Mouse (Mus musculus) E14TG2a.4 (cell line): ENCODE data around the gene Dennd6b.

Experiments used
- H3K27me3 ChIP-seq: 2 replicates; pipeline ENCODE4 v1.6.1; 2014; ENCODE audit warnings: low read length, control low read depth; ENCODE audit not compliant: insufficient read depth
- H3K36me3 ChIP-seq: 2 replicates; pipeline ENCODE4 v1.6.1; 2014; ENCODE audit warnings: low read length, control low read depth; ENCODE audit not compliant: insufficient read depth
- H3K4me1 ChIP-seq: replicated peaks from 2 replicates; pipeline ENCODE4 v1.6.1; 2014; ENCODE audit warnings: low read depth, low read length, control low read depth
- H3K4me3 ChIP-seq: replicated peaks from 2 replicates; pipeline ENCODE4 v1.5.1; 2014; ENCODE audit warnings: mild to moderate bottlenecking, low read length
- H3K9me3 ChIP-seq: 2 replicates; pipeline ENCODE4 v1.6.1; 2014; ENCODE audit warnings: low read length, control low read depth
- CTCF ChIP-seq: conservative IDR thresholded peaks from 2 replicates; pipeline ENCODE4 v1.5.1; 2014; ENCODE audit warnings: low read length
- NANOG ChIP-seq: IDR thresholded peaks from 2 replicates; pipeline ENCODE4 v1.6.1; 2014; ENCODE audit warnings: borderline replicate concordance, low read length, mixed read lengths
- POU5F1 ChIP-seq: IDR thresholded peaks from 2 replicates; pipeline ENCODE4 v1.6.1; 2014; ENCODE audit warnings: low read length, borderline replicate concordance

Gene Dennd6b

DNA sequence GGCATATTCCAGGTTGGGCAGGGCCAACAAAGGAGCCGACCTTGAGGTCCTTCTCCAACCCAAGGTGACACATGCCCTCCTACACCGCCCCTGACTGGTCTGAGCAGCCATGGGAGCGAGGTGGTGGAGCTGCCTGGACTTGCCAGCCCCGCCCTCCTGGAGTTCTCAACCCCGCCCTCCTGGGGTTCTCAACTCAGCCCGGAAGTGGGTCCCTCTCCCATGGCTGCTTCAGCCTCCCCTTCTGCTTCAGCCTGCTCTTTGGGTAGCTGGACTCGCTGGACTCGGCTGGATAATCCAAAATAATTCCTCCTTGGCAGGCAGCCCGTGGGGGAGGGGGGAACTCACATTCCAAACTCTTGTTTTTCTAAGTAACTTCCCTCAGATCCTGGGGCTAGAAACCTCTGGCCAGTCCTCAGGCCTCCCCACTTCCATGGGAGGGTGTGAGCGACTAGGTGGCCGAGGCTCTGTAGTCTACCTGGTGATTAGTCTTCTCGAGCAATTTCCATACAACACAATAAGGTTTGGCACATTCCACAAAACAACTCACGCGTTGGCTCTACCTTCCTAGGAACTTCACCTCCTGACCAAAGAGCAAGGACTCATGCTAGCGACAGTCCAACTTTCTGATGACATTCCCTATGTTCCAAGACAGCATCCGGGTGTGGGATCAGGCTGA lies 17.2 kb downstream of the Dennd6b start:
- Histone ChIP-seq H3K36me3 (peaks cover 8% of the 10 kb centered on the region; the same call in 1 of the 2 replicates), H3K27me3 (peaks cover 5% of the 10 kb centered on the region), H3K9me3 (no peaks in the 10 kb centered on the region), H3K4me3 (peak overlapping the region; percentile 89), H3K4me1 (peaks cover 93% of the 10 kb centered on the region)
- TF ChIP-seq NANOG (no peak), POU5F1 (no peak), CTCF (no peak)

- peaks cover 6% of the 10 kb centered on the region; the same call in 1 of the 2 replicates for H3K36me3 ChIP-seq
- peaks cover 6% of the 10 kb centered on the region for H3K27me3 ChIP-seq
- no peaks in the 10 kb centered on the region for H3K9me3 ChIP-seq
- peaks cover 93% of the 10 kb centered on the region for H3K4me1 ChIP-seq
- H3K4me3 ChIP-seq = peak overlapping the region; percentile 89
- TF ChIP-seq NANOG (no peak), CTCF (no peak), POU5F1 (no peak)
Observed at GRCm38 (mm10) chr15:89178260-89178860, 17.9 kb downstream of the Dennd6b start.

DNA sequence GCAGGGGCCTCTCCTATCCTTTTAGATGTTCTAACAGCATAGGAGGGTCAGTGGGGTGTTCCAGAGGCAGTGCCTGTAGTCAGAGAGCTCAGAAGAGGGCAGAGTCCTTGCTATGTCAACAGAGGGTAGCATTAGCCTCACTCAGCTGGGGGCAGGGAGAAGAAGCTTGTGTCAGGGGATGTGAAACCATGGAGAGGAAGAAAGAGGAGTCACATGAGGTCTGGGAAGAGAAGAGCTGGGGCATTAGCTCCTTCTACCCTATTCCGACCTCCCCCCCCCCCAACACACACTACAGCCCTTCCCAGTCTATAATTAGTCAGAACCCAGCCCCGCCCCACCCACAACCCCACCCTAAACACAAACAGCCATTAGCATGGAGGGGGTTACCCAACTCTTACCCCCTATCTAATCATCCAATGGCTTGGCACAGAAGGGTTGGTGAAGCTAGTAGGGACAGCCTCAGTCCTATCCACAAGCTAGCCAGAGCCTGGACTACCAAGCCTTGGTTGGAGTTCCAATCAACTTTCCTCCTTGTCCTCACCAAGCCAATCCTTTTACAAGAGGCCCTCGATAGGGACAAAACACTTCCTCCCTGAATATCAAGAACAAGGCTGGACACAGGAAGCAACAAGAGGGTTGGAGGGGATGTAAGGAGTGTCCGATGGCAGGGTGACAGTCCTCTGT lies 18.6 kb downstream of the Dennd6b start:
- TF ChIP-seq NANOG = no peak
- TF ChIP-seq POU5F1 = no peak
- Histone ChIP-seq H3K9me3 (no peaks in the 10 kb centered on the region), H3K36me3 (peaks cover 6% of the 10 kb centered on the region; the same call in 1 of the 2 replicates), H3K4me1 (peaks cover 93% of the 10 kb centered on the region), H3K27me3 (peaks cover 11% of the 10 kb centered on the region), H3K4me3 (peak overlapping the region; percentile 89)

- no peak for TF ChIP-seq POU5F1
- no peak for TF ChIP-seq CTCF
- no peak for TF ChIP-seq NANOG
- Histone ChIP-seq H3K4me1 (peaks cover 93% of the 10 kb centered on the region), H3K9me3 (no peaks in the 10 kb centered on the region), H3K4me3 (peak overlapping the region; percentile 64), H3K36me3 (peaks cover 6% of the 10 kb centered on the region; the same call in 1 of the 2 replicates), H3K27me3 (peaks cover 17% of the 10 kb centered on the region)
Observed at GRCm38 (mm10) chr15:89177121-89177520, 19.2 kb downstream of the Dennd6b start.

GRCm38 (mm10) chr15:89175411-89176155 lies 20.7 kb downstream of the Dennd6b start:
- peaks cover 24% of the 10 kb centered on the region for H3K27me3 ChIP-seq
- no peaks in the 10 kb centered on the region for H3K9me3 ChIP-seq
- peaks cover 96% of the 10 kb centered on the region for H3K4me1 ChIP-seq
- TF ChIP-seq POU5F1 (no peak), CTCF (no peak), NANOG (no peak)
- peak overlapping the region; percentile 51 for H3K4me3 ChIP-seq
- H3K36me3 ChIP-seq = peaks cover 18% of the 10 kb centered on the region

DNA sequence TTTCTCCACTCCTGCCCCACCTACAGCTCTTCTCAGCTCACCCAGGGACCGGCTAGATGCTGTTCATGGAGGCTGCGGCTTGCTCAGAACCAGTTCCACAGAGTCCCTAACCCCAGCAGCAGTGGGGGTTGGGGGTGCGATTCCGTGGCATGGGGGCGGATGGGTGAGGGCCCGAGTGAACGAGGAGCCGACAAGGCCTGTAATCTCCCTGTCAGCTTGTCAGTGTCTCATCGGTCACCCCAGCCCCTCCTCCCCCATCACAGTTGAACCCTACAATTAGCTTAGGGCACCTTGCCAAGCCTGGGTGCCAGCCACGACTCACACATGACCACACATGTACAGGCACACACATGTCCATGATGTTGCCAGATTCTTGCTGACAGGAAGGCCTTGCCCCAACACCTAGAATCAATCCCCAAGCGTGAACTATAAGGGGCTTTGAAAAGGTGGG lies 21.4 kb downstream of the Dennd6b start:
- Histone ChIP-seq H3K27me3 (peaks cover 24% of the 10 kb centered on the region), H3K4me1 (peaks cover 100% of the 10 kb centered on the region), H3K4me3 (peak overlapping the region; percentile 51), H3K9me3 (no peaks in the 10 kb centered on the region), H3K36me3 (peaks cover 25% of the 10 kb centered on the region)
- no peak for TF ChIP-seq POU5F1
- TF ChIP-seq NANOG = no peak
- TF ChIP-seq CTCF = no peak

- Histone ChIP-seq H3K4me1 (peaks cover 100% of the 10 kb centered on the region), H3K36me3 (peaks cover 35% of the 10 kb centered on the region), H3K4me3 (peak overlapping the region; percentile 81), H3K27me3 (peaks cover 24% of the 10 kb centered on the region), H3K9me3 (no peaks in the 10 kb centered on the region)
- TF ChIP-seq NANOG (no peak), POU5F1 (no peak), CTCF (no peak)
Observed at GRCm38 (mm10) chr15:89173906-89174214, 22.4 kb downstream of the Dennd6b start.
